Mouse (Mus musculus) CH12F3 (cell line): Measurements from ENCODE around the gene Il31.
"Not testable (repeated sequence)": the region's sequence is repeated elsewhere in the genome, so short reads cannot be mapped to it uniquely, and the experiment has no call there.

Experiments
- in situ Hi-C: fragments of 300-500 bp; cut with MboI; formaldehyde crosslinking; loops from 2 replicates; pipeline ENCODE4 v1.14.3; 2020; ENCODE audit warnings: low sequenced_read_pairs

The Il31 gene

DNA sequence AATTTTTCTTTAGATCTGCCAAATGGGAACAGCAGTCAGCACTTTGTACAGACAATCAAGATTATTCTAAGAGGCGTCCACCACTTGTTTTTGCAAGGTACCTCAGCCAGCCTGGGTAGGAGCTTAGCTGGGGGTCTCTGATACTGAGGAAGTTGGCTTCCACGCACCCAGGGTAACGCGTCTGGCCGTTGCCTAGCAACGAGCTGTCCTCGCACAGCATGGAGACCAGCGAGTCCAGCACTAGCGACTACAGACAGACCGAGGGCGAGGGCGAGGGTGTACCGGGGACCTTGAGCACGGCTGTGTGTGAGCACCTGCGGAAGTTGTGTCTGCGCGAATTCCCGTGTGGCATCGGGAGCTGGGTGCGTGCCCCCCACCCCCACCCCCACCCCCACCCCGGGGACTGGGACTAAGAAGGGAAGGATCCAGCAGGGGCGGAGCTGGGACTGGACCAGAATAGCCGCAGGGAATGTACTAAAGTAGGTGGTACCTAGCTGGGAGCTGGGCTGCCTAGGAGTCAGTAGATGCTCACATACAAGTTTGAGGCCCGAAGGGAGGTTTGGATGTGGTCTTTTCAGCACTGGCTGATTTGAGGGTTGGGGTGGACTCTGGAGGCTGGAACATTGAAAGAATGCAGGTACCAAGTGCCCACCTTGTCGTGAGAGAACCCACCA, at the start of gene Il31, which contains the start of gene Lrrc43:
Gene Il31 (minus strand): TSS at position 378 of the 674 bp plus-strand sequence.
Gene Lrrc43 (plus strand): TSS at position 194 of the 674 bp plus-strand sequence.
- in situ Hi-C loops, result no loop called here

GRCm38 (mm10) chr5:123533801-123534200, 44.5 kb upstream of the Il31 start:
- in situ Hi-C loops, result no loop called here

DNA sequence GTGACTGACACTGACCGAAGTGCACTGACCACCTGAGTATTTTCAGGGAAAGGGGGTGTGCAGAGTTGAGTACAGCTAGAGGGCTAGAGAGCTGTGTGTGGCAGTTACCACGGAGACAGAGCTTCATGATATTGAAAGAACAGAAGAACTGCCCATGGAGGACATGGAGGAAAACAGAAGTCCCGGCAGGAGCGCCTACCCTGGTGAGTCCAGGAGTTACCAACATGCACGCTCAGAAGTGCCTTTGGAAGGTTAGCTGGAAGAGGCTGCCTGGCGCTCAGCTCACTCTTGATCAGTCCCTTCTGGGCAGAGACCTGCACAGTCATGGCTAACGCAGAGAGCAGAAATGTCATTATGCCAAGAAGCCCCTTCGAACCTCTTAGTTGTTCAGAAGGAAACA, 40.8 kb upstream of the Il31 start:
- in situ Hi-C loops, result no loop called here

GRCm38 (mm10) chr5:123528641-123529040, 39.4 kb upstream of the Il31 start:
- in situ Hi-C loops, result no loop called here

DNA sequence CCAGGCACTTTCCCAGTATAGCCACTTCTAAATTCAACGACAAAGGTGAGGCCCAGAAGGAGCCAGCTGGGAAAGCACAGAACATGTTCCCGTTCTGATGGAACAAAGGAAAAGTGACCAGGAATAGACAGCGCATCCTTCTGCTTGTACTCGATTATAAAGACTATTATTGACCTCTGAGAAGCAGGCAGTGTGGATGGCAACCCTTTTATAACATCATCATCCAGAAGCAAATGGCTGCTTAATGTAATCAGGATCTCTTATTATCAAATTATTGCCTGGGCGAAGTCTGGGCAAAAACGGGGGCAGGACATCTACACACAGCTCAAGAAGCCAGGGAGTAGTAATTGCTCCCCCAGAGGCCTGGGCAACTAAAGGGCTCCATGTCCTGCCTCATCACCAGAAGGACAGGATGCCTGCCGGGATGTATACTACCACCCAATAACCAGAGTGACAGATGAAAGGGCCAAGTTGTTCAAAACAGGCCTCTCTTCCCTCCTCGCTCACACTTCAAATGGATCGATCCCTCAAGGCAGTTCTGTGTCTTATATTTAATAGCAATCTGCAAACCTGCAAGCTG, 36.7 kb upstream of the Il31 start:
- in situ Hi-C loops, result no loop called here

GRCm38 (mm10) chr5:123525281-123525680, 36.0 kb upstream of the Il31 start, which contains the start of gene Gm49027:
Gm49027 (minus strand) TSS chr5:123525488.
- in situ Hi-C loops, result no loop called here

DNA sequence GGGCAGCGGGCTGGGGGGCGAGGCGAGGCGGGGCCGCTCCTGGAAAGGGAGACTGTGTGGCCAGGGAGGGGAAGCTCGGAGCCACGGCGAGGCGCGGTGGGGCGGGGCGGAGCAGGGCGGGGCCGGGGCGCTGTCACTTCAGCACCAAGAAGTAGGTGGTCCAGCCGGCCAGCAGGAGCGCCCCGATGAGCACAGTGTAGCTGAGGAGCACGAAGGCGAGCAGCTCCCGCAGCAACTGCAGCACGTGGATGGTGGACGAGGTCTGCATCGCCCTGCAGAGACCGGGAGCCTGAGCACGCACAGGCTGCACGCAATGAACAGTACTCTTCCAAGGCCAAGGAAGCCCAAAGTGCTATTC, 35.1 kb upstream of the Il31 start:
- in situ Hi-C loops, result no loop called here

- in situ Hi-C loops, result no loop called here
These were observed 34.6 kb upstream of the Il31 start, which contains the start of gene Diablo for GRCm38 (mm10) chr5:123523692-123524392. Diablo (minus strand) TSS chr5:123524176.

DNA sequence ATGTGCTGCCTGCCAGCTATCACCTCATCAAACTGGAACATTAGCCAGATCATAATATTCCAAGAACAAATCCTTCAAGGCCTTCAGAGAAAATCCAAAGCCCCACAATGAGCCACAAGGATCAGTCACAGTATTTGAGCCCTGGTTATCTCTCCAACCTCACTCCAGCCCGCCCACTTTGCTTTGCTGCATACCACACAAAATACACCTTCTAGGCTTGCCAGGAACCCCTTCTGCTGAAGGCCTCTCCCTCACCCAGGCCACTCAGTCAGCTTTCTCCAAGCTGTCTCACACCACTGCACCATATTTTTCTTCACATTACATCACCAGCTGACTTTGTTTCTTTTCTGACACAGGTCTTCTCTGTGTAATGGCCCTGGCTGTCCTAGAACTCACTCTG, 32.9 kb upstream of the Il31 start:
- in situ Hi-C loops, result no loop called here

- in situ Hi-C loops, result no loop called here
These were observed 32.3 kb upstream of the Il31 start for GRCm38 (mm10) chr5:123521621-123522020.

DNA sequence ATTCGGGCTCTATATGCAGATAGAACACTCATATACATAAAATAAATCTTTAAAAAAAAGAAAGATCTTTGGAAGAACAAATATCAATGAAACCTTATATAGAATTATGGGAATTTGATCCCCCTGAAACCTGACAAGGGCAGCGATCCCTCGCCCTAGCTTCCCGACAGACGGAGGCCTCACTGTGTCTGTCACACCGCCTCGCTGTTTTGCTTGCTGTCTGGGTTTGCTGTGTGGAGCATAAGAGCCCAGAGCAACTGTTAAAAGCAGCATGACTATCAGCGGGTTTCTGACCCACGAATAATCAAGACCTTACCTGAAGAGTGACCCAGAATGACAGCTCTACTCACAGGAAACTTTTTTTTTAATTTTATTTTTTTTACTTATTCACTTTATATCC, 31.4 kb upstream of the Il31 start:
- in situ Hi-C loops, result no loop called here

DNA sequence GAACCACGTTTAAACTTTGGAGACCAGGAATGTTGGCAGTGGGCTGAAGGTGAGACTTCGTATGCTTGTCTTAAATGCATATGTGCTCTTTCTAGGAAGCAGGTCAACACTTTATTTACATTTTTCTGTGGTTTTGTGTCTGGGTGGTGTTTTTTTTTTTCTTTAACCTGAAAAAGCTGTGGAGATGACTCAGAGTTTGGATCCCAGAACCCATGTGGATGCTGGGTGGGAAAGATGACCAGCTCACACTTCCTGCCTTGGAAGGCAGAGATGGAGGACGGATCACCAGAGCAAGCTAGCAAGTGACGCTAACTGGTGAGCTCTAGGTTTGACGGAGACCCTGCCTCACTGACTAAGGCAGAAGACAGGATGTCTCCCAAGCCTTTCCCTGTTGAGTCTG, 25.6 kb upstream of the Il31 start:
- in situ Hi-C loops, result no loop called here

DNA sequence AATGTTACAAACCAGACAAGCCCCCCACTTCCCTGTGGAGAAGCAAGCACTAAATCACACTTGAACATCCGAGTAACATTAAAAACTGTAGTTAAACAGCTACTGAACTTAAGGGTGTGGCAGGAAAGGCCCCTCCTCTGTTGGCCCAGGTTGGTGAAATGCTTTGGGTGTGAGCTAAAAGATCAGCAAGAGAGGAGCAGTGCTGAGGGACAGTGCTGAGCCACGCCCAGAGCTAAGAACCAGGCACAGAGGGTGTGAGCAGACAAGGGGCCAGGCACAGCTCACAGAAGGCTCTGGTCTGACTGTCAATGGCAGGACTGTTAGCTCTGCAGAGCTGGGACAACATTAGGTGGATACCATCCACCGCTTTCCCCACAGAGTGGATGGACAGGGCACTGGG, 22.8 kb upstream of the Il31 start:
- in situ Hi-C loops, result no loop called here

- in situ Hi-C loops, result not testable (repeated sequence)
These were observed 22.1 kb upstream of the Il31 start for GRCm38 (mm10) chr5:123511426-123511825.

- in situ Hi-C loops, result no loop called here
These were observed 20.9 kb upstream of the Il31 start, which contains the start of gene B3gnt4 for GRCm38 (mm10) chr5:123510160-123510559. B3gnt4 (plus strand) TSS chr5:123510460.

- in situ Hi-C loops, result no loop called here
These were observed 19.6 kb upstream of the Il31 start for GRCm38 (mm10) chr5:123508921-123509320.

DNA sequence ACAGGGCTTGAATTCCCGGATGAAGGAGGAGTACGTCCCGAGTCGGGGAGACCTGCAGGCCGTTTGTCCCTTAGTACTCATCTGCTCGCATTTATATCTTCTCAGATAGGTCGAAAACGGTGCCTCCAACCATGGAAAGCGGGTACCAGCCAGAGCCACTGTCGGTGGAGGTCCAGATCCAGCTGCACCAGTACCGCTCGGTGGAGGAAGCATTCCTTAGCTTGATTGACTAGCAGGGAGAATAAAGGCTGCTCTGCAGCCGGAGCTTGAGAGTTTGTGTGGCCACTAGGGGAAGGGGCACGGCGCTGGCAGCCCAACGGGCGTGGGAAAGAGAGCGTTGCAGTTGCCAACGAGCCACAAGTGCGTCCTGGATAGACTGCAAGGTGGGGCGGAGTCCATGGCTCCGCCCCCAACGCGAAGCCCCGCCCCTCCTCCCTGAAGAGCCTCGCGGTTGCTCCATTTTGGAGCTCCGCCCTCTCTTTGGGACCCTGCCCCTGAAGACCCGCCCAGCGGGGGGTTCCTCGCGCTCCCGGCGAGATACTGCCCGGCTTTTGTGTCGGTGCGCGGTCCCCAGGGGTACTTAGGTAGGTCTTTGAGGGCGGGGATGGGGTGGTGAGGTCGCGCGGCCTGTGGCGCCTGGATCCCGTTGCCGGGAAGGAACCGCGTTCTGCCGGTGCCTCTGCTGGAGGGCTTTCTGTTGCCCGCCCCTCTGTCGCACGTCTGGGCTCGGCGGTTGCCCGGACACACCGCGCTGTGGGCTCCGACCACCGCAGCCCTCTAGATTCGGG, 18.8 kb upstream of the Il31 start:
- in situ Hi-C loops, result no loop called here

GRCm38 (mm10) chr5:123501973-123502372, 12.7 kb upstream of the Il31 start:
- in situ Hi-C loops, result no loop called here

- in situ Hi-C loops, result loop anchor here (5.0 kb wide), 1 partner anchor 42 kb away; no protein-coding TSS in a partner anchor
These were observed 10.4 kb upstream of the Il31 start for GRCm38 (mm10) chr5:123499717-123500116.

- in situ Hi-C loops, result no loop called here
These were observed 646 bp upstream of the Il31 start for GRCm38 (mm10) chr5:123489935-123490334.
